Mouse (Mus musculus): ENCODE results near the gene Esrrb. TPM values are rescaled to one million over a fixed set of nuclear protein-coding genes. Genes with fewer than 3 reads are reported as not detected.

Gene Esrrb
- polyA plus RNA-seq, 1 experiment: 0.22 TPM

- 71% methylated on average over 13 of the region's 13 CpGs for WGBS
- no peak overlapping the region for H3K27ac ChIP-seq (ENCODE audit: insufficient read depth, low read depth, low read length)
- no peak overlapping the region for H3K4me3 ChIP-seq (ENCODE audit: low read depth, low read length)
- no peak for TF ChIP-seq POLR2A (IDR thresholded peaks at IDR 0.05; ENCODE audit: low read depth, low read length)
- no peak for TF ChIP-seq CTCF (IDR thresholded peaks at IDR 0.05; ENCODE audit: extremely low read depth, insufficient read length, insufficient replicate concordance, low read depth, low read length)
- no peaks in the 10 kb centered on the region for H3K36me3 ChIP-seq (ENCODE audit: control insufficient read depth, insufficient read depth, low read length)
- H3K27me3 ChIP-seq (ENCODE audit: control insufficient read depth, insufficient read depth, low read length): no peaks in the 10 kb centered on the region; the same call in 1 of the 2 replicates
- no peaks in the 10 kb centered on the region for H3K4me1 ChIP-seq (ENCODE audit: control insufficient read depth, insufficient read depth, insufficient read length, low read length)
Measured at GRCm38 (mm10) chr12:86435651-86436050, 74.7 kb downstream of the Esrrb start.

DNA sequence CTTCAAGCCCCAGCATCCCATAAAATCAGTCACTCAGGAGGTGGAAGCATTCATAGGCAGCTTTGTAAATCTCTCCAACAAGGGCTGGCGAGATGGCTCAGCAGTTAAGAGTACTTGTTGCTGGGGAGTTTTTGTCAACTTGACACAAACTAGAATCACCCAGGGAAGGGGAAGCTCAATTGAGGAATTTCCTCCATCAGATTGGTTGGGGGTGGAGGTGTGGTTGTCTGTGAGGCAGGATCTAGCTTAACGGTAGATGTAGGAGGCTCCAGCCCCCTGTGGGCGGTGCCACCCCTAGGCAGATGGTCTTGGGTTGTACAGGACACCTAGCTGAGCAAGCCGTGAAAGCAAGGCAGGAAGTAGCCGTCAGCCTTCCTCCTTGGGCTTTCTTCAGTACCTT lies 89.9 kb downstream of the Esrrb start:
- TF ChIP-seq POLR2A (IDR thresholded peaks at IDR 0.05; ENCODE audit: low read depth, low read length) (no peak), CTCF (IDR thresholded peaks at IDR 0.05; ENCODE audit: extremely low read depth, insufficient read length, insufficient replicate concordance, low read depth, low read length) (no peak)
- no peak overlapping the region for H3K27ac ChIP-seq (ENCODE audit: insufficient read depth, low read depth, low read length)
- no peak overlapping the region for H3K4me3 ChIP-seq (ENCODE audit: low read depth, low read length)
- H3K27me3 ChIP-seq (ENCODE audit: control insufficient read depth, insufficient read depth, low read length): no peaks in the 10 kb centered on the region
- 84% methylated on average over 5 of the region's 5 CpGs for WGBS
- no peaks in the 10 kb centered on the region for H3K36me3 ChIP-seq (ENCODE audit: control insufficient read depth, insufficient read depth, low read length)
- H3K4me1 ChIP-seq (ENCODE audit: control insufficient read depth, insufficient read depth, insufficient read length, low read length): no peaks in the 10 kb centered on the region

DNA sequence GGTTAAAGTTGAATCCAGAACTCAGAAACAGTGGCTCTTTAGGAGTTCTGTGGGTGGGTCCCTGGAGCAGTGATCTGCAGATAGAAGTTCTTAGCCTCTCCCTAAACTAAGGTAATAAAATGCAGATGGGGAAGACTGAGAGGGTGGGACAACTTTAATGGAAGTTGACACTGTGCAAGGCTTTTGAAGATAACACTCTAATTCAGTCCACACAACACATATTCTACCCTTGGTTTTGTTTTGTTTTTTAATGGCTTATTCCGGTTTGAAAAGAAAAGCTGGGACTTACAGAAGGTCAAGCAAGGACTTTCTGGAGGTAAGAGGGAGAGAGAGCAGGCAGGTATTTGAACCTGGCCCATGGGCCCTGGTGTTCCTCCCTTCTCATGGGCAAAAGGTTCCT lies 94.1 kb downstream of the Esrrb start:
- Histone ChIP-seq H3K27me3 (ENCODE audit: control insufficient read depth, insufficient read depth, low read length) (no peaks in the 10 kb centered on the region), H3K36me3 (ENCODE audit: control insufficient read depth, insufficient read depth, low read length) (no peaks in the 10 kb centered on the region), H3K27ac (ENCODE audit: insufficient read depth, low read depth, low read length) (no peak overlapping the region), H3K4me3 (ENCODE audit: low read depth, low read length) (no peak overlapping the region), H3K4me1 (ENCODE audit: control insufficient read depth, insufficient read depth, insufficient read length, low read length) (no peaks in the 10 kb centered on the region)
- TF ChIP-seq CTCF (IDR thresholded peaks at IDR 0.05; ENCODE audit: extremely low read depth, insufficient read length, insufficient replicate concordance, low read depth, low read length): no peak
- TF ChIP-seq POLR2A (IDR thresholded peaks at IDR 0.05; ENCODE audit: low read depth, low read length): no peak
- WGBS: 34% methylated on average over 1 of the region's 1 CpGs

DNA sequence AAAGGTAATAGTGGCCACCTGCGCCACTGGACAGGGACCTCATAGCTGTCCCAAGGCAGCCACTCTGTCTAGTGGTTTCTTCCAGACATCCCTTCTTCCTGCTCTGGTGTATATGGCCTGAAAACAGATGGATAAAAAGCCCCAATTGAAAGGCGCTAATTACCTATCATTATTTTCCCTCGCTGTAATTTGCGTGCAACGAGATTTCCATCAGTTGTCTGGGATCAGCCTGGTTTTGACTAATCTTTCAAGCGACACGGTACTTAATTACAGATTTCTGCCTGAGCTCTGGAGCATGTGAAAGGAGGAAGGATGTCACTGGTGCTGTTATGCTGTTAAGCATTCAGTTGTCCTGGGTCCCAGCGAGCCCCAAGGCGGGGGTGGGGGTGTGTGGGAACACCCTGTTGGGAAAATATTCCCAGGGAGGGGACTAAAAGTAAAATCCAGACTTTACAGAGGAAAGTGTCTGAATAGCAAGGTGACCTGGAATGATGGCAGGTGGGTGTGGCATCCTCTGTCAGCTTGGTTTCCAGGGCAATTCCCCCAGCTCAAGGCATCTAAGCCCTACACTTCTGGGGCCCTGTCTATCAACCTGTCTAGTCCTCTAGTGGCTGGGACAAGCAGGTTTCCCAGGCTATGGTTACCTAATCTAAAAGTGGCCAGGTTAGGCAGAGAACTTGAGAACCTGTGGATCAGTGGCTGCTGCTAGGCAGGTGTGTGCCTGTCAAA lies 102.0 kb downstream of the Esrrb start:
- H3K36me3 ChIP-seq (ENCODE audit: control insufficient read depth, insufficient read depth, low read length): no peaks in the 10 kb centered on the region
- H3K27ac ChIP-seq (ENCODE audit: insufficient read depth, low read depth, low read length): no peak overlapping the region
- H3K4me1 ChIP-seq (ENCODE audit: control insufficient read depth, insufficient read depth, insufficient read length, low read length): no peaks in the 10 kb centered on the region
- 70% methylated on average over 9 of the region's 9 CpGs for WGBS
- H3K4me3 ChIP-seq (ENCODE audit: low read depth, low read length): no peak overlapping the region
- H3K27me3 ChIP-seq (ENCODE audit: control insufficient read depth, insufficient read depth, low read length): no peaks in the 10 kb centered on the region
- TF ChIP-seq POLR2A (IDR thresholded peaks at IDR 0.05; ENCODE audit: low read depth, low read length): no peak

DNA sequence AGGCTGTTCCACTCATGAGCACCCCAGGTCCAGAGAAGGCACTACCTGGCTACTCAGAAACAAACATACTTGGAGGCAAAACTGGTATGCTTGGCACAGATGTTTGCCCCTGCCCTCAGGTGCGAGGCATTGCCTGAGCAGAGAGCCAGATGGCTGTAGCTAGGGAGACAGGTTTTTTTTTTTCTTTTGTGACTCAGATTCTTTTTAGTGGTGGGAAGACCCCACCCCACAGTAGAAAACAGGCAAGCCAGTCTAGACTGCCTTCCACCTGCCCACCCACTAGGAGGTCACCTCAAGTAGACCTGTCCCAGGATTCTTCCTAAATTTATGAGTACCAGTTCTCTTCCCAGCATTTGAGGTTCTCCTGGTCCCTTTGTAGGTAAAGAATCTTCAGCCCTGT lies 103.5 kb downstream of the Esrrb start:
- Histone ChIP-seq H3K36me3 (ENCODE audit: control insufficient read depth, insufficient read depth, low read length) (no peaks in the 10 kb centered on the region), H3K4me3 (ENCODE audit: low read depth, low read length) (no peak overlapping the region), H3K27me3 (ENCODE audit: control insufficient read depth, insufficient read depth, low read length) (no peaks in the 10 kb centered on the region), H3K27ac (ENCODE audit: insufficient read depth, low read depth, low read length) (no peak overlapping the region), H3K4me1 (ENCODE audit: control insufficient read depth, insufficient read depth, insufficient read length, low read length) (no peaks in the 10 kb centered on the region)
- 84% methylated on average over 1 of the region's 1 CpGs for WGBS
- TF ChIP-seq CTCF (IDR thresholded peaks at IDR 0.05; ENCODE audit: extremely low read depth, insufficient read length, insufficient replicate concordance, low read depth, low read length) (no peak), POLR2A (IDR thresholded peaks at IDR 0.05; ENCODE audit: low read depth, low read length) (no peak)

DNA sequence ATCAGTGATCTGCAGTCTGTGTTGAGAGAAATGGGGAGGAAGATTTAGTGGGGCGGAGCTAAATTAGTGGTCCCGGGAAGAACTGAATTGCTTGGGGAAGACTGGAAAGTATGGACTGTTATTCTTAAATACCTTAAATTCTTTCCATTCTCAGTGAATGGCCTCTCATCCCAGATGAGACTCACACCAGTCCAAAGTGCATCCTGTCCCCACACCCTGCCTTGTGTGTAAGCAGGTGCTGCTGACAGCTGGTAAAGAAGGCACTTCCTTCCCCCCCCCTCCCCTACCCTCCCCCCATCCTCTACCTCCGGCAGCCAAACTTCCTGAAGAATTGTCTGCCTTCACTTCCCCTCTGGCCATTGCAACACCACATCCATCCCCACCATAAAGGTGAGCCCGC lies 105.3 kb downstream of the Esrrb start:
- no peak for TF ChIP-seq POLR2A (IDR thresholded peaks at IDR 0.05; ENCODE audit: low read depth, low read length)
- TF ChIP-seq CTCF (IDR thresholded peaks at IDR 0.05; ENCODE audit: extremely low read depth, insufficient read length, insufficient replicate concordance, low read depth, low read length): no peak
- no peak overlapping the region for H3K27ac ChIP-seq (ENCODE audit: insufficient read depth, low read depth, low read length)
- no peaks in the 10 kb centered on the region for H3K4me1 ChIP-seq (ENCODE audit: control insufficient read depth, insufficient read depth, insufficient read length, low read length)
- H3K4me3 ChIP-seq (ENCODE audit: low read depth, low read length): no peak overlapping the region
- H3K36me3 ChIP-seq (ENCODE audit: control insufficient read depth, insufficient read depth, low read length): no peaks in the 10 kb centered on the region
- 47% methylated on average over 4 of the region's 4 CpGs for WGBS
- H3K27me3 ChIP-seq (ENCODE audit: control insufficient read depth, insufficient read depth, low read length): no peaks in the 10 kb centered on the region

- Histone ChIP-seq H3K4me1 (ENCODE audit: control insufficient read depth, insufficient read depth, insufficient read length, low read length) (no peaks in the 10 kb centered on the region), H3K27me3 (ENCODE audit: control insufficient read depth, insufficient read depth, low read length) (no peaks in the 10 kb centered on the region), H3K36me3 (ENCODE audit: control insufficient read depth, insufficient read depth, low read length) (no peaks in the 10 kb centered on the region), H3K27ac (ENCODE audit: insufficient read depth, low read depth, low read length) (no peak overlapping the region), H3K4me3 (ENCODE audit: low read depth, low read length) (no peak overlapping the region)
- WGBS: 39% methylated on average over 23 of the region's 23 CpGs
- no peak for TF ChIP-seq POLR2A (IDR thresholded peaks at IDR 0.05; ENCODE audit: low read depth, low read length)
- TF ChIP-seq CTCF (IDR thresholded peaks at IDR 0.05; ENCODE audit: extremely low read depth, insufficient read length, insufficient replicate concordance, low read depth, low read length): no peak
Measured at GRCm38 (mm10) chr12:86469919-86470318, 109.0 kb downstream of the Esrrb start.

Data from small intestine, adult 2 months (tissue).